Mouse (Mus musculus) stomach, postnatal 0 days (tissue): Measurements from ENCODE around the gene BC030867.

Experiments used
- CTCF ChIP-seq: IDR thresholded peaks from 2 replicates; pipeline ENCODE4 v1.5.1; 2016; ENCODE audit warnings: antibody characterized with exemption, low read depth, mild to moderate bottlenecking, moderate library complexity
- EP300 ChIP-seq: optimal IDR thresholded peaks from 2 replicates; pipeline ENCODE3; 2016; ENCODE audit warnings: antibody characterized with exemption

GRCm38 (mm10) chr11:102210185-102210584, 38.5 kb upstream of the BC030867 start:
- TF ChIP-seq CTCF (no peak), EP300 (no peak)
